Mouse (Mus musculus) lung, postnatal 0 days (tissue): Measurements from ENCODE around the gene F8.

Experiments used
- CTCF ChIP-seq: IDR thresholded peaks from 2 replicates; pipeline ENCODE4 v1.5.1; 2016; ENCODE audit warnings: antibody characterized with exemption, mild to moderate bottlenecking
- EP300 ChIP-seq: IDR thresholded peaks from 2 replicates; pipeline ENCODE4 v1.6.1; 2016; ENCODE audit warnings: antibody characterized with exemption, mild to moderate bottlenecking, control low read depth

GRCm38 (mm10) chrX:75129474-75129873 is 252.9 kb downstream of the F8 start:
- TF ChIP-seq CTCF (no peak), EP300 (no peak)
